Mouse (Mus musculus): ENCODE data around the gene Prss53. TPM values are rescaled to one million over a fixed set of nuclear protein-coding genes. Genes with fewer than 3 reads are reported as not detected.
A peak's percentile ranks its signal among the peaks of the same experiment; 100 is the strongest.

Gene Prss53
- total RNA-seq (2021), result 1 to 10 TPM; 1.2 to 1.9 TPM
- long read RNA-seq, experiment 1, result 0 reads
- long read RNA-seq, experiment 2, result 0 reads

GRCm38 (mm10) chr7:127890798-127891197, at the start of gene Prss53:
Gene Prss53 (minus strand): TSS chr7:127890970.
- no peak for DNase-seq (ENCODE audit: low spot score in 2 of 2)

DNA sequence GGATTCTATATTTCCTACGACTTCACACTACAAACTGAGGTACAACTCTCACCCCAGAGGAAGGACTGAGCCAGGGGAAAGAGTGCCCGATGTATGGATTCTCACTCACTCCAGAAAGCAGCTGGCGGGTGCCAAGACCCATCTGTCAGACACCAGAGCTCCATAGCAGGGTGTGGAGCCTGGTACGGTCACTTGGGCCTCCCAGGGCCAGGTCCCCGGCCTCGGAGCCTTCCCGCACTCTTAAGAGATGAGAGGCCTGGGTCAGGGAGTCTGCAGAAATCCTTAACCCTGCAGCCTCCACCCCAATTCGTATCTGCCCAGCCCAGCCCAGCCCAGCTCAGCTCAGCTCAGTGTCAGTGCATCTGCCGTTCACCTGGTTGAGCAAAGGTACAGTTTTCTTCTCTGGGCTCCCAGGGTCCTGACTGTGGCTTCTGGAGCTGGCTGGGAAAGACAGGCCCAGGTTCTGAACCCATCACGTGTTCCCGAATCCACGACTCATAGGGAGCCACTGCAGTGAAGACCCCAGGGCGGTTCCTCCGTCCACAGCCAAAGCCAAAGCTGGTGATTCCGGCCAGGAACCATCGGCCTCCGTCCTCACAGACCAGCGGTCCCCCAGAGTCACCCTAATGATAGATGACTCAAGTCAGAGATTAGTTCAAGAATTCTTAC, 45.6 kb upstream of the Prss53 start:
- DNase-seq (ENCODE audit: low spot score in 2 of 2), result no peak

- DNase-seq (ENCODE audit: low spot score in 2 of 2), result no peak
Observed at GRCm38 (mm10) chr7:127935748-127936159, 45.0 kb upstream of the Prss53 start.

- DNase-seq (ENCODE audit: low spot score in 2 of 2), result peak; percentile 95
Observed at GRCm38 (mm10) chr7:127935028-127935722, 44.4 kb upstream of the Prss53 start.

DNA sequence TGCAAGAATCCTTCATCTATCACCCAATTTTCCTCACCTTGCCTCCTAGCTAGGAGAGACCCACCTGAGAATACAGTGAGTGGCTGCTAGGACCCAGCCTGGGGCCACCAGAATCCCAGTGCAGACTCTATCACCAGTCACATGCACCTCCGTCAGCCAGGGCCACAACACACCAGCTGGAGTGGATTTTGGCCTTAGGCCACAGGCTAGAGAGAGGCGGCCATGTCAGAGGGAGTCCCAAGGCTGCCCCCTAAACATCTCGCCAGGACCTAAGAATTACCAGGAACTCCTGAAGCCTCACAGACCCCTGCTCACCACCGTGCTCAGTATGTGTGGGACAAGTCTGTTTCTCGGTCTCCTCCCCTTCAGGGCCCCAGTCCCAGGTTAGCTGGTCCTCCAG, 43.3 kb upstream of the Prss53 start:
- no peak for DNase-seq (ENCODE audit: low spot score in 2 of 2)

GRCm38 (mm10) chr7:127932273-127933031, 41.7 kb upstream of the Prss53 start:
- no peak for DNase-seq (ENCODE audit: low spot score in 2 of 2)

DNA sequence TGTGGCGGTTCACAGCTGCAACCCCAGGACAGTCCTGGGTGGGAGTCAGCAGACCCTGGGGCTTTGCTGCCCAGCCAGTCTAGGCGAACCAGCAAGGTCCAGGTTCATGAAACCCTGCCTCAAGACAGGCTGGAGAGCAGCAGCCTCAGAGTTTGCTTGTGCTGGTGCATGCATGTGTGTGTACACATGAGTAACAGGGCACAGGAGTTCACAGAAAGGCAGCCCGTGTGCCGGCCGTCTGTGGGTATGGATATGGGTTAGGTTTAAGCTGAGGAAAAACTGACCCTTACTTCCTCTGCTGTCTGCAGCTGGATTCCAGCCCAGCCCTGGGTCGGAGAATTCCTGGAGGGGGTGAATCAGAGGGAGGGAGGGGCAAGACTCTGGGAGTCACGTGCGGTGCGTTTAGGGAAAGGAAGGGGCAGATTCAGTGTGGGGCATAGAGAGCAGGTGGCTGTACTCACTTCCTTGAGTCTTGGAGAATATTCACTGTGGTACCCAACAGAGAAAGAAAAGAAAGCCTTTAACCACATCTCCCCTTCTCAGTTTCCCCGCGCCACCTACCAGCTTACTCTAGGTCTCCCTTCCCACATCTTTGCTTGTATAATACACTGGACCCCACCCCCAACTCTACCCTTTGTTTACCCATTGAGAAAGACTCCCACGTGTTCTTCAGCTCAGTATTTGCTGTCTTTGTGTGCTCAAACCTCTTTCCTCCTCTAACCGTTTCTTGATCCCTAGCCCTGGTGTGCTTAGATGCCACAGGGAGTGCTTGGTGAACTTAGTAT, 40.8 kb upstream of the Prss53 start:
- peak in 1 of 2 experiments; percentile 32 for DNase-seq (ENCODE audit: low spot score in 2 of 2)

DNA sequence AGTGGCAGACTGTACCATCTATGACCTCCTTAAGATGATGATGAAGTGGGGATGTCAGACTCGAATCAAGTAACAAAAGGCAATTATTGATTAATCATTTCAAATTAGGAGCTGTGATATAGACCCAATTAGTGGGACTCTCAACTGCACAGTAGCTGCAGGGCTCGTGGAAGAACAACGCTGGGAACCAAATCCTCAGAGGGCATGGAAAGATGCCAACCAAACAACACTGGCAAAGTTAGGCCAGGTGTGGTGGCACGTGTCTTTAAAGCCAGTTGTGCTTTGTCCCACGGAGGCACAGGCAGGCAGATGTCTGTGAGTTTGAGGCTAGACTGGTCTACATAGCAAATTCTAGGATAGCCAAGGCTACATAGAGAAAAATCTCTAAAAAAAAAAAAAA, 39.9 kb upstream of the Prss53 start:
- DNase-seq (ENCODE audit: low spot score in 2 of 2), result no peak

- DNase-seq (ENCODE audit: low spot score in 2 of 2), result no peak
Observed at GRCm38 (mm10) chr7:127929923-127930322, 39.2 kb upstream of the Prss53 start, which contains the start of gene Prss8. Gene Prss8 (minus strand): TSS chr7:127930104.

- no peak for DNase-seq (ENCODE audit: low spot score in 2 of 2)
Observed at GRCm38 (mm10) chr7:127928596-127928995, 37.8 kb upstream of the Prss53 start.

DNA sequence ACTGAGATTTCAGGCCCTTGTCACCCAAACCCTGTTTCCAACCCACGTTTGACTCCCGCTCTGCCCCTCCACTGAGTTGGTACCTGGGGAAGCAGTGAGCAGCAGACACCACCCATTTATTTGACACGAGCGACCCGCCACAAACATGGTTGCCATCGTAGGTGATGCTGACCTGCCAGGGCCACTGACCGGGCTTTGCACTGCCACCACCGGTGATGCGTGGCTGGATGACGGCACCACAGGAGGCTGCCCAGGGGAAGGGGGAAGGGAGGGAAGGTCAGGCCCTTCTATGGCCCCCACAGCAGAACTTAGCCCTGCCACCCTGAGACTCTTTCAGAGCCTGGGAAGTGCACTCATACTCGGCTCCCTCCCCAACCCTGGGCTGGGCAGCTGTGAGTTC, 37.0 kb upstream of the Prss53 start:
- no peak for DNase-seq (ENCODE audit: low spot score in 2 of 2)

DNA sequence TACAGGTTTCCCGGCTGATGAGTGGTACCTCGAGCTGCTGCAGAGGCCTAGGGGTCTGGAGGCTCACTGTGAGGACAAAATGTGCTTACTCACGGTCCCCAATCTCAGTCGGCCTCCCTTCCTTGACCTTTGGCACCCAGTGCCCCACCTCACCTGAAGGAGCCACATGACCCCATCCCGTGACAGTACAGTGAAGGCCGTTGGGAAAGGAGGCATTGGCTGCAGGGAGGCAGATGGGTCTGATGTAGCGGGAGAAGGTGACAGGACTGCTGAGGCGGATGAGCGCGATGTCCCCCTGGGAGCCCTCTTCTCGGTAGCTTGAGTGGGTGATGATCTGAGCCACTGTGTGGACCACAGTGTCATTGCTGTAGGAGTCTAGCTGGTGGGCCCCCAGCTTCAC, 36.1 kb upstream of the Prss53 start:
- DNase-seq (ENCODE audit: low spot score in 2 of 2), result no peak

- no peak for DNase-seq (ENCODE audit: low spot score in 2 of 2)
Observed at GRCm38 (mm10) chr7:127926066-127926465, 35.3 kb upstream of the Prss53 start.

- no peak for DNase-seq (ENCODE audit: low spot score in 2 of 2)
Observed at GRCm38 (mm10) chr7:127925252-127925651, 34.5 kb upstream of the Prss53 start.

DNA sequence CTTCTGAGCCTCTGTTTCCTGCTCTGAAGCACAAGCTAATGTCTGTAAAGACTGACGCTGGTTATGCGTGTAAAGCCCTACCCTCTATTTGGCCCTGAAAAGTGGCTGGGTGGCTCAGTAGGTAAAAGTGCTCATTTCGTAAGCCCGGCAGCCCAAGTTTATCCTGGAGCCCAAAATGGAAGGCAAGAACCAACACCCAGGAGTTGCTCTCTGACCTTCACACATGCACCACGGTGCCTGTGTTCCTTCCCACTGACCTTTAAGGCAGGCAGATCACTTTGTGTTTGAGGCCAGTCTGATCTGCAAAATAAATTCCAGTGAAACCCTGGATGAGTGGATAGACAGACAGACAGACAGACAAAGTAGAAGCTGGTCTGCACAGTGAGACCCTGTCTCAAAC, 32.9 kb upstream of the Prss53 start:
- DNase-seq (ENCODE audit: low spot score in 2 of 2), result no peak

- DNase-seq (ENCODE audit: low spot score in 2 of 2), result no peak
Observed at GRCm38 (mm10) chr7:127922451-127923275, 31.9 kb upstream of the Prss53 start.

DNA sequence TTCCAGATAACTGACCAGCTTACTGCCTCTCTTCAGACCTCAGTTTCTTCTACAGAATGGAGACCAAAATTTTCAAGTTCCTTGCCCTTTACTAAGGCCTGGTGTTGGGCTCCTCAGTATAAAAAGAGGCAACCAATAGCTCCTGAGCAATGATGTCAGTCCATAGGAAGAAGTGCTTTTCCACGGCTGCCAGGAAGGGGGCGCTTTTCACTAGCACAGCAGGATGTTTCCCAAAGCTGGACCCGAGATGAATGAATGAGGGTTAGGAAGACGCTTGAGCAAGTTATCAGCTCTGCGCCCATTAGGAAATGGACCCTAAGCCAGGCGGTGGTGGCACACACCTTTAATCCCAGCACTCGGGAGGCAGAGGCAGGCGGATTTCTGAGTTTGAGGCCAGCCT, 30.7 kb upstream of the Prss53 start:
- no peak for DNase-seq (ENCODE audit: low spot score in 2 of 2)

DNA sequence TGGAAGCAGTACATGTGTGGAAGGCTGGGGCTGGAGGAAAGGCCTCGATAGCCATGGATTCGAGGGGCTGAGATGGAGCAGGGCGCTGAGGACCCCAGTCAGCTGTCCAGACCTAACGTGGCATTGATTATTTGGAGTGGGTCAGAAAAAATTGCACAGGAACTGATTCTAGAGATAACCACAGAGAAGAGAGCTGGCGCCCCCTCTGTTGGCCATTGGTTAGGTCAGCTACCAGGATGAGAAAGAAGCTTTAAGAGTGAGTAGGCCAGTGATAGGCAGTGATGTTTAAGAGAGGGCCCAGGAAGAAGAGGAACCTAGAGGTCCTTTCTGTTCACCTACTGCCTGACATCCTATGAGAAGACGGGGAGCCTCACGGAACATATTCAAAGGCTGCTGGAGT, 28.5 kb upstream of the Prss53 start:
- DNase-seq (ENCODE audit: low spot score in 2 of 2), result no peak

GRCm38 (mm10) chr7:127918203-127918602, 27.4 kb upstream of the Prss53 start:
- no peak for DNase-seq (ENCODE audit: low spot score in 2 of 2)

GRCm38 (mm10) chr7:127915293-127915692, 24.5 kb upstream of the Prss53 start:
- no peak for DNase-seq (ENCODE audit: low spot score in 2 of 2)

Measured in adrenal gland, adult 18-20 months (tissue).